Mouse (Mus musculus): Measurements from ENCODE around the gene Myo5a.

GRCm38 (mm10) chr9:75038357-75038688 is 32.5 kb upstream of the Myo5a start:
- TF ChIP-seq CTCF (IDR thresholded peaks at IDR 0.05; ENCODE audit: low read depth) = no peak
- no peak for TF ChIP-seq EP300 (IDR thresholded peaks at IDR 0.05; ENCODE audit: low read depth)
